Mouse (Mus musculus): ENCODE results near the gene Glcci1. TPM values are rescaled to one million over a fixed set of nuclear protein-coding genes. Genes with fewer than 3 reads are reported as not detected.

The Glcci1 gene
- polyA plus RNA-seq, 1 experiment from 2014 or later, result 5.2 TPM

DNA sequence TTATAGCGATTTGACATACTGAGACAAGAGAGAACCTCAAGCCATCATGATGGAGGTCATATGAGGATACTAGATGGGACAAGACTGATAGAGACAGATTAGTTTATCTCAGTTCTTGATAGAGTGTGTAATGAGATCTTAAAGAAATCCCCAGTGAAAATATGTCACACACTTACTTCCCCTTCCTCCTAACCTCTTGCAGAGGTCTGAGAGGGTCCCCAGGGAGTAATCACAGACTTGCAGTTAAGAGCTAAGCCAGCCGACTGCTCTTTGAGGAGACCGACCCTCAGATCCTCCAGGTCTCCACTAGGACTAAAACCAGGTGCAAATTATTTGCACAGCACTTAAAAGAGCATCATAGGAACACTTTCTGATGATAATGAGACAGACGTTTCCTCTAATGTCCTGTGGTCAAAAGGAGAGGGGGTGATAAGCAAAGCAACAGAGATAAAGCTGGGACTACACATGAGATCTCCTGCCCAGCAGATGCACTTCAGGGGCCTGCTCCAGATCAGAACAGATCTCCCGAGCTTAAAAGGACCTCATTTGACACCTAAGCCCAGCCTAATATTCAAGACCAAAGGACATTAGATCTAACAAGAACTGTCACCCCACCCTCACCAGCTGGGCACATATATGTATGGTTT lies 122.7 kb downstream of the Glcci1 start:
- Histone ChIP-seq H3K27me3 (no peaks in the 10 kb centered on the region), H3K9me3 (replicated peaks) (no peaks in the 10 kb centered on the region), H3K27ac (no peak overlapping the region), H3K9ac (no peak overlapping the region), H3K4me1 (replicated peaks) (no peaks in the 10 kb centered on the region), H3K4me3 (no peak overlapping the region), H3K36me3 (no peaks in the 10 kb centered on the region), H3K4me2 (no peak overlapping the region)
- WGBS, result 41% methylated on average over 5 of the region's 5 CpGs
- no peak for ATAC-seq (replicated peaks; ENCODE audit: insufficient number of reproducible peaks, insufficient read depth, low FRiP score, low read depth)

DNA sequence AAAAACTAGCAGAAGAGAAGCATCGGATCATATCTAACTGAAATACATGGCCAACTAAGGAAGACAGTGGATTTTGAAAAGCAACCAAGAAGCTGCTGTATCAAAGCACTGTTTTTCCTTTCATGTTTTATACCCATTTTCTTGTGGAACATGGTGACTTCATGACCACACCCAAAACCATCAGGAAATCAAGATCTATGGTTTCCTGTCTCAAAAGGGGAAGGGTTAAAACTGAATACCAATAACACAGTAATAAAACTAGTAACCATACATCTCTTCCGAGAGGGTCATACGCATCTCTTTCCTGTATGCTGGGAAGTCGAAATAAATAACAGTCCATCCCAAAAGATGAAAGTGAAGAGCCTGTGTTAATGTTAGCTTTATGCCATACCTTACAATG lies 123.3 kb downstream of the Glcci1 start:
- Histone ChIP-seq H3K27ac (no peak overlapping the region), H3K27me3 (no peaks in the 10 kb centered on the region), H3K4me2 (no peak overlapping the region), H3K36me3 (no peaks in the 10 kb centered on the region), H3K9ac (no peak overlapping the region), H3K4me1 (replicated peaks) (no peaks in the 10 kb centered on the region), H3K9me3 (replicated peaks) (no peaks in the 10 kb centered on the region), H3K4me3 (no peak overlapping the region)
- WGBS, result 85% methylated on average over 4 of the region's 4 CpGs
- ATAC-seq (replicated peaks; ENCODE audit: insufficient number of reproducible peaks, insufficient read depth, low FRiP score, low read depth), result no peak

DNA sequence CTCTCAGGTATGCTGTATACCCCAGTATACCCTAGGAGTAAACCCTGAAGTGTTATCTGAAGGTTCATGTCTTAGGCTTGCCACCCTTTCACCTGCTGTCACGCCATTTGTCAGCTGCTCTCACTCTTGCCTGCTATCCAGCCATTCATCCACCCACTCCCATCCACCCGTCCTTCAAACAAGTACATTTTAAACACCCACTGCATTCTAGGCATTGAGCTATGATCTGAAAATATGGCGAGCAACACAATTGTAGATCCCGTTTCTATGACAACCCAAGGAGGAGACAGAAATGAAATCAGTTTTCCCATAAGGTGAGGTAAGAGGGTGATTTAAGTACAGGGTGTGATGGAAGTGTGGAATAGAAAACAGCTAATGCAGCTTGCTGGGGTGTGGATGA lies 128.7 kb downstream of the Glcci1 start:
- Histone ChIP-seq H3K27ac (no peak overlapping the region), H3K27me3 (no peaks in the 10 kb centered on the region), H3K36me3 (no peaks in the 10 kb centered on the region), H3K9ac (no peak overlapping the region), H3K9me3 (replicated peaks) (no peaks in the 10 kb centered on the region), H3K4me1 (replicated peaks) (no peaks in the 10 kb centered on the region), H3K4me2 (no peak overlapping the region), H3K4me3 (no peak overlapping the region)
- 87% methylated on average over 4 of the region's 4 CpGs for whole genome bisulfite sequencing
- ATAC-seq (replicated peaks; ENCODE audit: insufficient number of reproducible peaks, insufficient read depth, low FRiP score, low read depth), result no peak

DNA sequence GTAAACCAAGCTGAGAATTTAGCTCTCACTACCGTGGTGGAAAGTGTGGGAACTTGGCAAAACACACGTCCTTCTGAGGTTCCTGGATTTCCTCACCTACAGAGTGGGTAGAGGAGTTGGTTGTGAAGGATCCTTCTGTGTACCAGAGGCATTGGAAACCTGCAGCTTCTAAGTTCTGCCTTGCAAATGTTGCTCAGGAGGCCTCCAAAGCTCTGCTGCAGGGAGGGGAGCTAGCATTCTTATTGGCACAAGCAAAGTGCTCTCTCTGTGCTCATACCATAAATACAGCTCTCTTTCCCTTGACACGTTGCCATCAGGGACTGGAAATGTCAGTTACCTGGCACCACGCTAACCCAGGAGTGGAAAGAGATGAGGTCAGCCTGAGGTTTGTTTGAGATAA lies 129.5 kb downstream of the Glcci1 start:
- H3K4me3 ChIP-seq, result no peak overlapping the region
- H3K27me3 ChIP-seq, result no peaks in the 10 kb centered on the region
- H3K27ac ChIP-seq, result no peak overlapping the region
- H3K9ac ChIP-seq, result no peak overlapping the region
- 64% methylated on average over 4 of the region's 4 CpGs for WGBS
- no peaks in the 10 kb centered on the region for H3K9me3 ChIP-seq (replicated peaks)
- no peaks in the 10 kb centered on the region for H3K36me3 ChIP-seq
- H3K4me1 ChIP-seq (replicated peaks), result no peaks in the 10 kb centered on the region
- no peak overlapping the region for H3K4me2 ChIP-seq
- no peak for ATAC-seq (replicated peaks; ENCODE audit: insufficient number of reproducible peaks, insufficient read depth, low FRiP score, low read depth)

DNA sequence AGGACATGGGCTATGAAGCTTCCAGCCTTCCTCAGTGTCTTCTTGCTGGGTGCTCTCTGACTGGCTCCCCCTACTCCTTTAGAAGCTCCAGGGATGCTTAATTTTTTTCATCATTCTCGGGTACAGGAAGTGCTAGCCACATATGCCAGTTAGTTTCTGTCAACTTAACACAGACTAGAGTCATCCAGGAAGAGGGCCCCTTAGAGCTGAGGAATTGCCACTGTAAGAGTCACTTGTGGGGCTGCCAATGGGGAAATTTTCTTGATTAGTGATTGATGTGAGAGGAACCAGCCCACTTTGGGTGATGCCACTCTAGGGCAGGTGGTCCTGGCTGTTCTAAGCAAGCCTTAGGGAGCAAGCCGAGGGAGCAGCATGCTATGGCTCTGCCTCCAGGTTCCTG lies 130.1 kb downstream of the Glcci1 start:
- H3K27me3 ChIP-seq, result no peaks in the 10 kb centered on the region
- H3K4me3 ChIP-seq, result no peak overlapping the region
- 74% methylated on average over 2 of the region's 2 CpGs for WGBS
- no peak overlapping the region for H3K9ac ChIP-seq
- H3K27ac ChIP-seq, result no peak overlapping the region
- no peaks in the 10 kb centered on the region for H3K9me3 ChIP-seq (replicated peaks)
- no peak overlapping the region for H3K4me2 ChIP-seq
- no peaks in the 10 kb centered on the region for H3K36me3 ChIP-seq
- H3K4me1 ChIP-seq (replicated peaks), result no peaks in the 10 kb centered on the region
- no peak for ATAC-seq (replicated peaks; ENCODE audit: insufficient number of reproducible peaks, insufficient read depth, low FRiP score, low read depth)

DNA sequence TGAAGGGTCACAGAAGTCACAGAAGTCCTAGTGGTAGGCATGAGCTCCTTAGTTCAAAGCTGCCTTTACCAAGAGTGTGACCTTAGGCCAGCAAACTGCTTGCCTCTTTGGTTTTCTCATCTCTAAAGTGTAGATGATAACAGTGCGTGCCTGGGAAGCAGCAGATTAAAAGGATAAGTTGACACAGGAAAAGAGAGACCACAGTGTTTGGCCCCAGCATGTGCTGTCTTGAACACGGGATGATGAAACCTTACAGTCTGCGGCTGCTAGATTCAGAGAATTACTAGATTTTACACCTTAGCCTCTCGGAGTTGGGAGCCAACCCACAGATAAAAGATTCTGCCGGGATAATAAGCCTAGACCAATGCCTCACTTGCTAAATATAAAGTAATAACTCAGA lies 131.5 kb downstream of the Glcci1 start:
- no peak for ATAC-seq (replicated peaks; ENCODE audit: insufficient number of reproducible peaks, insufficient read depth, low FRiP score, low read depth)
- Histone ChIP-seq H3K36me3 (no peaks in the 10 kb centered on the region), H3K4me3 (no peak overlapping the region), H3K9ac (no peak overlapping the region), H3K9me3 (replicated peaks) (no peaks in the 10 kb centered on the region), H3K27ac (no peak overlapping the region), H3K4me2 (no peak overlapping the region), H3K4me1 (replicated peaks) (no peaks in the 10 kb centered on the region; the same call in 1 of the 2 replicates), H3K27me3 (no peaks in the 10 kb centered on the region)
- 82% methylated on average over 5 of the region's 5 CpGs for WGBS

DNA sequence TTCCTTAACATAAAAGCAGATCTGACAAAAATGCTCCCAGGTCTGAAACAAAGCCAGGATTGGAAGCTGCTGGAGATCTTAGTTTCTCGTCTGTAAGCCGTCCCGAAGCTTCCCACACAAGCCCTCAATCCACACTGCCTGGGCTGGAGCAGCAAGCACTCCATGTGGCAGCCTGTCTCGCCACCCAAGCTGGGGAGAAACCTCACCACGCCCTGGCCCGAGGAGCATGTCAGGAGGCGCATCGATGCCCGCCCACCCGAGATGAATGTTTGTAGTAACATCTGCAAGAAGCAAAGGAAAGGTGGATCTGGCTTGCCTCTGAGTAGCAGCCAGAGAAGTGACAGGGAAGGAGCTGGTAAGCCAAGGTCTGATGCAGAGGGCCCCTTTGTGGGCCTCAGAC lies 135.3 kb downstream of the Glcci1 start:
- H3K4me1 ChIP-seq (replicated peaks), result peaks cover 5% of the 10 kb centered on the region
- no peak overlapping the region for H3K4me3 ChIP-seq
- H3K27me3 ChIP-seq, result no peaks in the 10 kb centered on the region
- no peak overlapping the region for H3K9ac ChIP-seq
- H3K4me2 ChIP-seq, result no peak overlapping the region
- ATAC-seq (replicated peaks; ENCODE audit: insufficient number of reproducible peaks, insufficient read depth, low FRiP score, low read depth), result no peak
- WGBS, result 83% methylated on average over 10 of the region's 10 CpGs
- no peaks in the 10 kb centered on the region for H3K36me3 ChIP-seq
- no peaks in the 10 kb centered on the region for H3K9me3 ChIP-seq (replicated peaks)
- H3K27ac ChIP-seq, result no peak overlapping the region

DNA sequence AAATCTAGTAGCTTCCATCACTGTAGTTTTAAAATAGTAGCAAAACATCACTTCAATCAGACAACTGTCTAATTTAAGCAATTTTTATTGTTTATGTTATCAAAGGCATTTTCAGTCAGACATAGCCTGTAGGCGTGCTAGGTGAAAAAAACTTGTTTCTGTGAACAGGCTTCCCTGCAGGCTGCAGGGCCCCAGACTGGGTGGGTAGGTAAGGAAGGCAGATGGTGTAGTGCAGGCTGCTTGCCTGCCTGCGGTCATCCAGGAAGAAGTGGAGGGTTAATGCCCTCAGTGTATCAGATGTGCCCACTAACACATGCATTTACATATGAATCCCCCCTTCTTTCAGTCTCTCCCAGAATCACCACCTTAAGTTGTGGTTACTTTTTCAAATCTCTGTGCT lies 136.3 kb downstream of the Glcci1 start:
- no peak overlapping the region for H3K9ac ChIP-seq
- WGBS, result 89% methylated on average over 2 of the region's 2 CpGs
- H3K4me2 ChIP-seq, result no peak overlapping the region
- H3K9me3 ChIP-seq (replicated peaks), result no peaks in the 10 kb centered on the region
- H3K27ac ChIP-seq, result no peak overlapping the region
- H3K36me3 ChIP-seq, result no peaks in the 10 kb centered on the region
- no peaks in the 10 kb centered on the region for H3K27me3 ChIP-seq
- ATAC-seq (replicated peaks; ENCODE audit: insufficient number of reproducible peaks, insufficient read depth, low FRiP score, low read depth), result no peak
- H3K4me1 ChIP-seq (replicated peaks), result peaks cover 5% of the 10 kb centered on the region
- H3K4me3 ChIP-seq, result no peak overlapping the region
